Mouse (Mus musculus) CH12F3 (cell line): ENCODE data around the gene Pde11a.
"Not testable (repeated sequence)": the region's sequence is repeated elsewhere in the genome, so short reads cannot be mapped to it uniquely, and the experiment has no call there.

ENCODE experiments used
- in situ Hi-C: fragments of 300-500 bp; cut with MboI; formaldehyde crosslinking; loops from 2 replicates; pipeline ENCODE4 v1.14.3; 2020; ENCODE audit warnings: low sequenced_read_pairs

Pde11a gene

GRCm38 (mm10) chr2:76001392-76001791 is 337.2 kb downstream of the Pde11a start:
- in situ Hi-C loops: no loop called here

GRCm38 (mm10) chr2:75999636-76000035 is 338.9 kb downstream of the Pde11a start:
- in situ Hi-C loops: no loop called here

DNA sequence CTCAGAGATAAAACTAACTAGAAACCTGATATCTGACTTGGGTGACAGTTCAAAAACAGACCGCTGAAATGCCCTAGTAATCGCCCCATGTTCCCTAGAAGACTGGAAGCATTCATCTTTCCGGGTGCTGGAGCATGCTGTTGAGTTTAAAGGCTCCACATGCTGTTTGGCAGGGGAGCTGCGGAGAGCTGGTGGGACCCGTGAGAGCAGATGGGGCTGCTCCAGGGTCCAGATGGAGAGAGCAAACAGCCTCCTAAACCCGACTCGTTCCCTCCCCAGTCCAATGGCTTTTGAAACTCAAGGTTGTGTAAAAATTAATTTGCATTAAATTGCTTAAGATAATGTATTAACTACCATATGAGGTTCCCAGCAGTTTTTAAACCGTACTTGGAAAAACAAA is 339.9 kb downstream of the Pde11a start:
- in situ Hi-C loops: no loop called here

DNA sequence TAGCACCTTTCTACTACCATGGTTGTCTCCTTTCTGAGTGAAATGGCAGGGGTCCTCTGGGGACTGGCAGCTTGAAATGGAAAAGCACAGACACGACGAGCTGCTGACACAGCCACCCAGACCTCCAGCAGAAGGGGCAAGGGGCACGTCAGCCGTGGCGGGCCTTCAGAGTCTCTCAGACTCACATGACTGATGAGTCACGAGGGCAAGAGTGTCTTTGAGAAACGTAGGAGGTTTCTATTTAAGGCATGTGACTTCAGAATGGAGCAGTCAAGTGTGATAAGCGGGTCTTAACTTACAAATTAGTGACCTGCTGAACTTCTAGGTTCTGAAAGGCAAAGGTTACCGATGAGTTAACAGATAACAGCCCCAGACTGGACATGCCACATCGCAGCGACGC is 340.8 kb downstream of the Pde11a start:
- in situ Hi-C loops: no loop called here

- in situ Hi-C loops: no loop called here
These were observed 343.7 kb downstream of the Pde11a start for GRCm38 (mm10) chr2:75994841-75995240.

- in situ Hi-C loops: no loop called here
These were observed 346.9 kb downstream of the Pde11a start for GRCm38 (mm10) chr2:75991581-75992205.

GRCm38 (mm10) chr2:75990885-75991539 is 347.6 kb downstream of the Pde11a start:
- in situ Hi-C loops: no loop called here

- in situ Hi-C loops: no loop called here
These were observed 348.9 kb downstream of the Pde11a start for GRCm38 (mm10) chr2:75989694-75990093.

DNA sequence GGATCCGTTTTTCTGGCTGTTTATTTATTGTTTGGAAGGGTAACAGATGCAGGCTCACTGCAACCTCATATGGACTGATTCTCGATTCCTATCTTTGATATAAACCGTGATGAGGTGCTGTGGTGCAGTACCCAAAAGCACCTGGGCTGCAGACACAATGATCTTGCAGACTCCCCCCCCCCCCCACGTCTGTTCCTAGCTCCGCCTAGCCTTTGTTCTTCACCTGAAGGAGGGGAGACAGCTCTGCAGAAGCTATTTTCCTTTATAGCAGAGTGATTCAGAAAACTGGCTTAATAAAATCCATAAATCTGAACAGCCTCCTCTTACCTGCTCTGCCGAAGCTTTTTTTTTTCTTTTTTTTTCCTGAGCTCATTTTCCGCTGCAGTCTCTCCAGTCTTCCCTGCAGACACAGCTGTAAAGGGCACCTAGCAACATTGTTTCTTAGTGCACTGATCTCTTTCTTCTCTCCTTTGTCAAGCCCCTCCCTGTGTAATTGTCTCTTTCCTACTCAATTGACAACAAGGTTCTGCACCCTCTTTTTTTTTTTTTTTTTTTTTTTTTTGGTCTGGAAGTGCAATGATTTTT is 349.7 kb downstream of the Pde11a start:
- in situ Hi-C loops: no loop called here

DNA sequence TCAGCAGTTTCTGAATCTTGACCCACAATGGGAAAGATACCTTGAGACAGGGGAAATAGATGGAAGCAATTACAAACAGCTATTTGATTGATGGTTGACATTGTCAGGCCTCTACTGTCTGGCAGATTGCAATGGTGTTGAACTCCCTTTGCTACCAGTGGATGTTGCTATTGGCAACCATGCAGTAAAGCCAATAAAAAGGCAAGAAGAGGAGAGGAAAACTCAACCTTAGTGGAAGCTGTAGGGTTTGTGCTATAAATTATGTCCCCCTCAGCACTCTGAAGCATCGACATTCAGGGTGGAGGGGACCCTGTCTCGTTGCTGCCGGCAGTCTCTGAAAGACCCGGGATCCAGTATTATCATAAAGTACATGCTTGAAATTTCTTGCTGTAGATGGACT is 350.2 kb downstream of the Pde11a start:
- in situ Hi-C loops: no loop called here

GRCm38 (mm10) chr2:75987739-75988138 is 350.8 kb downstream of the Pde11a start:
- in situ Hi-C loops: no loop called here

- in situ Hi-C loops: no loop called here
These were observed 353.4 kb downstream of the Pde11a start for GRCm38 (mm10) chr2:75985124-75985523.

GRCm38 (mm10) chr2:75983847-75984246 is 354.7 kb downstream of the Pde11a start:
- in situ Hi-C loops: no loop called here

DNA sequence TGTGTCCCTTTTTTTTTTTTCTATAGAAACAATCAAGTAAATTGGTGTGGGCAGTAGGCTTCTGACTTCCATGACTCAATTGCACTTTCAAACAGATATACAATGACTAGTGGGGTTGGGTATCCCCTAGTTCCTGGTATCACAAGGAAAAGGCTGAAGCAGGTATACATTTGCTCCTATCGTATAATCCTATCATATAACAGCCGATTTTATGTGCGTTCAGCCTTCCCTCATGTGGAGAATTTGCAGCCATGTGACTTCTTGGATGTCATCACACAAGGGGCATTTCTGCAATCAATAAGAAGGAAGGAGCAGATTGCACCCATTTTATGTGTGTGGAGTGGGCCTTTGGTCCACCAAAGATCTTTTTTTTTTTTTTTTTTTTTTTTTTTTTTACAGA is 355.5 kb downstream of the Pde11a start:
- in situ Hi-C loops: no loop called here

DNA sequence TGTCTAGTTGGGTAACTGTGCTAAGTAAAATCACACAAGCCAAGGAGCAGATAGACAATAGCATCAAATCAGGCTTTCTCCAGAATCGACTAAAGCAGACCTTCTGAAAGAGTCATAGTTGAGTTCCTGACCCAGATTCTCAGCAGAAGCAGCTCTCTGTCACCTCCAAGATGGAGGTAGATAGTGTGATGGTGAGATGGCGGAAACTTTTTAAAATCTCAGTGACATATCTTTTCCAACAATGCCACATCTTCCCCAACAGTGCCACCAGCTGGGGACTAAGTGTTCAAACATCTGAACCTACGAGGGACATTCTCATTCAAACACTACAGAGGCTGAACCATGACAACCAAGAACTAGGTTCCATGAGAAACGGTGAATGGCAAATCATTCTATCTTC is 355.9 kb downstream of the Pde11a start:
- in situ Hi-C loops: no loop called here

GRCm38 (mm10) chr2:75981440-75982081 is 357.0 kb downstream of the Pde11a start, which contains the start of gene Ttc30a1:
Gene Ttc30a1 (minus strand): TSS chr2:75981967.
- in situ Hi-C loops: not testable (repeated sequence)

GRCm38 (mm10) chr2:75980933-75981439 is 357.6 kb downstream of the Pde11a start:
- in situ Hi-C loops: not testable (repeated sequence)

- in situ Hi-C loops: not testable (repeated sequence)
These were observed 360.7 kb downstream of the Pde11a start, which contains the start of gene Ttc30a2 for GRCm38 (mm10) chr2:75977752-75978368. Gene Ttc30a2 (minus strand): TSS chr2:75978170.

- in situ Hi-C loops: not testable (repeated sequence)
These were observed 362.5 kb downstream of the Pde11a start for GRCm38 (mm10) chr2:75976070-75976469.

- in situ Hi-C loops: loop anchor here (25.0 kb wide), 1 partner anchor 362 kb away; no protein-coding TSS in a partner anchor
These were observed 364.4 kb downstream of the Pde11a start for GRCm38 (mm10) chr2:75974131-75974530.

DNA sequence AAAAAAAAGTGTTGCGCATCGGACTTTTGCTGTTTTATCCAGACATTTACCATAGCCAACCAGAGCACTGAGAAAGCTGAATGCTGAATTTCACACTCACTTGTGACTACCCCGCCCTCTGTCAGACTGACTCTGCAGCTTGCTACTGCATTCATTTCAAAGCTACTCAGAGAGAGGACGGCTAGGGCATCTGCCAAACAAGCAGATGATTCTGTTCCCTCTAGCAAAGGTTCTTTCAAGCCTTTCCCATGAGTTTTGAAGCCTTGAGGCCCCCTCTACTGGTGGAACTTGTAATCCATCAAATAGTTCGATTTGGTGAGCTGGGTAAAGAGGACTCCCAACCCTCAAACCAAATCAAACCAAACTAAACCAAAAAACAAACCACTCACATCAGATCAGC is 373.6 kb downstream of the Pde11a start:
- in situ Hi-C loops: loop anchor here (25.0 kb wide), 1 partner anchor 353 kb away; no protein-coding TSS in a partner anchor
